ENCODE assay signal across 11 mouse cellular contexts in the genomic region with DNA sequence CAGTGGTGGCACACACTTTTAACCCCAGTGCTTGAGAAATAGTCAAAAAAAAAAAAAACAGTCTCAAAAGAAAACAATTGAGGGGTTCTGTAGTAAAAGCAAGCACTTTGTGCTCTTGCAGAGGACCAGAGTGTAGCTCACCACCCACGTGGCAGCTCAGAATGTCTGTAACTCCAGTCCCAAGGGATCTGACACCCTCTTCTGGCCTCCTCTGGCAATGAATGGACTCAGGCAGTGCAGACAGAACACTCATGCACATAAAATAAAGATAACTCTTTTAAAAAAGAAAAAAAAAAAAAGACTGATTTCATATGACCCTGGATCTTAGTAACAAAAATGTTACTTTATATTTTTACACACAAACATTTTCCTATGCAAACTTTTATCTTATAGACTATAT. TPM values are rescaled to one million over a fixed set of nuclear protein-coding genes. Genes with fewer than 3 reads are reported as not detected.
A peak's percentile ranks its signal among the peaks of the same experiment; 100 is the strongest.
DNase-seq lines count a peak whose midpoint lies in the region; ATAC-seq lines count a peak whose summit lies in the region.
"Had no signal": no experiment of that assay in that cellular context is flagged by ENCODE, and none has a peak within 500 bp of the region (broad histone marks: within the 10 kb centered on the region; RNA-seq: fewer than 3 reads in every experiment).

No protein-coding gene starts in this region.

- H3K4me1 ChIP-seq in kidney, embryonic 16.5 days (ENCODE audit: insufficient read depth, low read length): no peaks in the 10 kb centered on the region
- H3K4me1 ChIP-seq: embryonic facial prominence, embryonic 15.5 days had no signal

- no peak for ATAC-seq in kidney, embryonic 16.5 days (ENCODE audit: low FRiP score, low TSS enrichment)

- H3K27ac ChIP-seq in kidney, embryonic 16.5 days (ENCODE audit: low read length): no peak overlapping the region
- H3K27ac ChIP-seq: embryonic facial prominence, embryonic 15.5 days; left cerebral cortex, adult 2 months had no signal

- peak; percentile 39 for DNase-seq in adrenal gland, postnatal 10 days
- no peak for DNase-seq in adrenal gland, postnatal 4 days (ENCODE audit: low spot score in 2 of 2)
- peak; percentile 8 for DNase-seq in kidney, postnatal 14 days
- peak; percentile 63 for DNase-seq in A20 (ENCODE audit: low read depth, low spot score)
- DNase-seq in kidney, postnatal 36 days: peak; percentile 12 to 30
- DNase-seq in urinary bladder, postnatal 25 days (ENCODE audit: low spot score): no peak
- no peak for DNase-seq in gastrocnemius, postnatal 25 days
- DNase-seq: spleen, adult 18-20 months had no signal

- no peak overlapping the region for H3K4me3 ChIP-seq in kidney, embryonic 16.5 days (ENCODE audit: low read length)
- H3K4me3 ChIP-seq: embryonic facial prominence, embryonic 15.5 days; left cerebral cortex, adult 2 months had no signal

- no peaks in the 10 kb centered on the region for H3K27me3 ChIP-seq in kidney, embryonic 16.5 days (ENCODE audit: insufficient read depth, low read length)
- H3K27me3 ChIP-seq: embryonic facial prominence, embryonic 15.5 days had no signal

- H3K4me2 ChIP-seq in kidney, embryonic 16.5 days (replicated peaks; ENCODE audit: low read depth, low read length): no peak overlapping the region
- H3K4me2 ChIP-seq: embryonic facial prominence, embryonic 15.5 days had no signal

- 0 out of 2 replicates have a peak, but pooled peaks cover 4% of the 10 kb centered on the region for H3K36me3 ChIP-seq in kidney, embryonic 16.5 days (ENCODE audit: insufficient read depth, low read length)

- H3K9ac ChIP-seq in kidney, embryonic 16.5 days (replicated peaks; ENCODE audit: low read length): no peak overlapping the region
- H3K9ac ChIP-seq: embryonic facial prominence, embryonic 15.5 days had no signal

- WGBS in kidney, embryonic 16.5 days: 12% methylated on average over 1 of the region's 1 CpGs

- no peaks in the 10 kb centered on the region for H3K9me3 ChIP-seq in kidney, embryonic 16.5 days (ENCODE audit: low read length)
- H3K9me3 ChIP-seq: embryonic facial prominence, embryonic 15.5 days had no signal

RNA-seq across cellular contexts. Expression of a gene that starts 12.1 kb away (rescaled TPM):
- 10 to 100 TPM; 25.2 to 30.3 TPM for total RNA-seq in adrenal gland, postnatal 10 days (2021)
- 10 to 100 TPM; 46.5 to 49.4 TPM for total RNA-seq in adrenal gland, postnatal 4 days (2021)
- polyA plus RNA-seq in kidney, embryonic 16.5 days (2015; fragmentation: Nextera tagmentation; extraction: Ambion mirVana): 58.6 and 69.5 TPM in 2 replicates
- total RNA-seq in gastrocnemius, postnatal 25 days (2021): 1 to 10 TPM; 6.2 to 6.6 TPM

Comparison
In these comparisons a context has a peak if more than half of its experiments do, and no peak if none do; other contexts are left out.
1. DNase-seq: peak in adrenal gland, postnatal 10 days (single experiment), kidney, postnatal 14 days (single experiment), A20 (single experiment) and kidney, postnatal 36 days (2 of 2); none in adrenal gland, postnatal 4 days (0 of 2), urinary bladder, postnatal 25 days (single experiment) and gastrocnemius, postnatal 25 days (single experiment).